In genomic region chr14:57833526-57833925, GRCm38 (mm10) we compare ENCODE assay signal across 22 mouse cellular contexts. TPM values are rescaled to one million over a fixed set of nuclear protein-coding genes. Genes with fewer than 3 reads are reported as not detected.
DNase-seq lines count a peak whose midpoint lies in the region; ATAC-seq lines count a peak whose summit lies in the region.
"Had no signal": no experiment of that assay in that cellular context is flagged by ENCODE, and none has a peak within 500 bp of the region (broad histone marks: within the 10 kb centered on the region; RNA-seq: fewer than 3 reads in every experiment).

No protein-coding gene starts in this region.

- WGBS in lung, embryonic 16.5 days = 64% methylated on average over 2 of the region's 2 CpGs

- H3K27me3 ChIP-seq in lung, embryonic 16.5 days (ENCODE audit: control insufficient read depth, insufficient read depth, low read depth, low read length) = no peaks in the 10 kb centered on the region
- H3K27me3 ChIP-seq: embryonic facial prominence, embryonic 12.5 days; forebrain, embryonic 12.5 days; heart, embryonic 15.5 days had no signal

- no peaks in the 10 kb centered on the region for H3K4me1 ChIP-seq in lung, embryonic 16.5 days (replicated peaks; ENCODE audit: control insufficient read depth, insufficient read depth, low read length)
- H3K4me1 ChIP-seq: embryonic facial prominence, embryonic 12.5 days; forebrain, embryonic 12.5 days; heart, embryonic 15.5 days; hindbrain, embryonic 10.5 days had no signal

- H3K36me3 ChIP-seq in lung, embryonic 16.5 days (ENCODE audit: control insufficient read depth, insufficient read depth, low read length) = peaks cover 16% of the 10 kb centered on the region; the same call in 1 of the 2 replicates

- H3K27ac ChIP-seq in lung, embryonic 16.5 days (ENCODE audit: low read length) = peak overlapping the region; percentile 55
- H3K27ac ChIP-seq: embryonic facial prominence, embryonic 12.5 days; forebrain, embryonic 12.5 days; heart, adult 2 months; heart, embryonic 15.5 days; hindbrain, embryonic 10.5 days had no signal

- H3K4me2 ChIP-seq in lung, embryonic 16.5 days (ENCODE audit: low read depth, low read length) = no peak overlapping the region
- H3K4me2 ChIP-seq: embryonic facial prominence, embryonic 12.5 days; forebrain, embryonic 12.5 days; heart, embryonic 11.5 days; heart, embryonic 15.5 days had no signal

- no peak overlapping the region for H3K4me3 ChIP-seq in lung, embryonic 16.5 days (ENCODE audit: low read length)
- H3K4me3 ChIP-seq: embryonic facial prominence, embryonic 12.5 days; forebrain, embryonic 12.5 days; heart, adult 2 months; heart, embryonic 15.5 days; hindbrain, embryonic 10.5 days had no signal

- ATAC-seq in lung, embryonic 16.5 days (ENCODE audit: low read depth) = no peak
- ATAC-seq: forebrain, embryonic 16.5 days; hindbrain, embryonic 16.5 days had no signal

- no peaks in the 10 kb centered on the region for H3K9me3 ChIP-seq in lung, embryonic 16.5 days (ENCODE audit: control insufficient read depth, low read length)
- H3K9me3 ChIP-seq: embryonic facial prominence, embryonic 12.5 days; forebrain, embryonic 12.5 days; heart, embryonic 15.5 days; hindbrain, embryonic 10.5 days had no signal

- DNase-seq in A20 (ENCODE audit: low read depth, low spot score) = peak; percentile 73
- peak; percentile 64 to 69 for DNase-seq in lung, adult 18-20 months
- peak; percentile 59 for DNase-seq in lung, postnatal 25 days (ENCODE audit: low spot score)
- no peak for DNase-seq in frontal cortex, adult 2 months (ENCODE audit: extremely low spot score in 1 of 2, low spot score in 1 of 2)
- no peak for DNase-seq in cerebellum, adult 11 months
- DNase-seq in urinary bladder, postnatal 10 days (ENCODE audit: low spot score) = no peak
- no peak for DNase-seq in cerebellum, adult 11-12 months
- DNase-seq: adrenal gland, adult 2 months; adrenal gland, postnatal 25 days; cerebellum, adult 9-10 months; cerebellum, postnatal 25 days; gastrocnemius, postnatal 14 days; heart, adult 2 months; heart, postnatal 14 days had no signal

- H3K9ac ChIP-seq in lung, embryonic 16.5 days (ENCODE audit: low read length) = no peak overlapping the region
- H3K9ac ChIP-seq: embryonic facial prominence, embryonic 12.5 days; forebrain, embryonic 12.5 days; heart, embryonic 15.5 days had no signal

RNA-seq across cellular contexts. Expression of gene Mrpl57, which starts 7.5 kb away (rescaled TPM):
- polyA plus RNA-seq in lung, embryonic 16.5 days (2015; fragmentation: Nextera tagmentation; extraction: Ambion mirVana) = 148 and 151 TPM in 2 replicates
- 58.6 and 64.8 TPM in 2 replicates for polyA plus RNA-seq in frontal cortex, adult 2 months (2012; rRNA removed)

RNA-seq across cellular contexts. Expression of gene Ska3, which starts 7.5 kb away (rescaled TPM):
- polyA plus RNA-seq in lung, embryonic 16.5 days (2015; fragmentation: Nextera tagmentation; extraction: Ambion mirVana) = 38.0 and 43.8 TPM in 2 replicates
- polyA plus RNA-seq in frontal cortex, adult 2 months (2012; rRNA removed) = 0.50 and 0.67 TPM in 2 replicates

RNA-seq across cellular contexts. Expression of gene Sap18, which starts 35.5 kb away (rescaled TPM):
- polyA plus RNA-seq in lung, embryonic 16.5 days (2015; fragmentation: Nextera tagmentation; extraction: Ambion mirVana) = 17.7 and 25.1 TPM in 2 replicates
- polyA plus RNA-seq in frontal cortex, adult 2 months (2012; rRNA removed) = 26.4 and 42.7 TPM in 2 replicates

RNA-seq across cellular contexts. Expression of gene Zdhhc20, which starts 56.5 kb away (rescaled TPM):
- polyA plus RNA-seq in lung, embryonic 16.5 days (2015; fragmentation: Nextera tagmentation; extraction: Ambion mirVana) = 72.3 and 76.2 TPM in 2 replicates
- polyA plus RNA-seq in frontal cortex, adult 2 months (2012; rRNA removed) = 26.9 and 30.9 TPM in 2 replicates

Comparison
In these comparisons a context has a peak if more than half of its experiments do, and no peak if none do; other contexts are left out.
1. DNase-seq: peak in A20 (single experiment), lung, adult 18-20 months (2 of 2) and lung, postnatal 25 days (single experiment); none in frontal cortex, adult 2 months (0 of 2), cerebellum, adult 11 months (single experiment), urinary bladder, postnatal 10 days (single experiment) and cerebellum, adult 11-12 months (single experiment).
2. RNA of gene Ska3, which starts 7.5 kb away (polyA plus RNA-seq): 38.0 to 43.8 TPM in lung, embryonic 16.5 days; 0.50 to 0.67 TPM in frontal cortex, adult 2 months; every median in the first group is over 10 times any median in the second.